Mouse (Mus musculus) ES-E14 (cell line): ENCODE measurements at regions not wholly inside any gene's neighbourhood (a gene's known extent, or its start where the extent isn't known, plus 50 kb on each side); places are given as distances from the start of the nearest gene placed in this dataset.

ENCODE experiments used
- DNase-seq: peaks from one replicate; pipeline ENCODE4 v3.0.0-alpha.2; 2013; ENCODE audit warnings: low read depth, low spot score
- H3K27ac ChIP-seq: 2 replicates; pipeline ENCODE4 v1.5.1; 2012; ENCODE audit warnings: low read depth, mild to moderate bottlenecking, low read length, moderate library complexity, mixed read lengths; ENCODE audit not compliant: poor library complexity, insufficient read depth, severe bottlenecking
- H3K36me3 ChIP-seq: 2 replicates; pipeline ENCODE4 v1.6.1; 2012; ENCODE audit warnings: mild to moderate bottlenecking, low read length, moderate library complexity, mixed read lengths; ENCODE audit not compliant: control insufficient read depth, poor library complexity, insufficient read depth, severe bottlenecking
- H3K4me1 ChIP-seq, 2 experiments: fragments of 150-350 bp in 1 of 2; sonication (generic) in 1 of 2; 2 replicates each; pipeline ENCODE4 v1.6.1; 2012; ENCODE audit warnings: low read length in 2 of 2, mild to moderate bottlenecking in 1 of 2, mixed read lengths in 1 of 2; ENCODE audit not compliant: control insufficient read depth in 2 of 2, insufficient read depth in 2 of 2, poor library complexity in 1 of 2
- H3K4me3 ChIP-seq, 2 experiments: fragments of 150-350 bp in 1 of 2; sonication (generic) in 1 of 2; 2 replicates each; pipeline ENCODE4 v1.5.1; 2012; ENCODE audit warnings: low read length in 2 of 2, low read depth in 1 of 2, mild to moderate bottlenecking in 1 of 2, mixed read lengths in 1 of 2; ENCODE audit not compliant: insufficient read depth in 1 of 2, poor library complexity in 1 of 2, severe bottlenecking in 1 of 2
- H3K9ac ChIP-seq: 2 replicates; pipeline ENCODE4 v1.6.1; 2012; ENCODE audit warnings: low read depth, mild to moderate bottlenecking, low read length, mixed read lengths; ENCODE audit not compliant: poor library complexity, insufficient read depth, severe bottlenecking
- H3K9me3 ChIP-seq: fragments of 150-350 bp; sonication (generic); 2 replicates; pipeline ENCODE4 v1.6.1; 2012; ENCODE audit warnings: low read depth, mild to moderate bottlenecking, low read length; ENCODE audit not compliant: control insufficient read depth, insufficient read depth
- CHD2 ChIP-seq: IDR thresholded peaks from 2 replicates; pipeline ENCODE4 v1.6.1; 2014; ENCODE audit warnings: mild to moderate bottlenecking, low read depth, low read length, inconsistent platforms
- HCFC1 ChIP-seq: IDR thresholded peaks from 2 replicates; pipeline ENCODE4 v1.6.1; 2012; ENCODE audit warnings: low read length, inconsistent platforms, borderline replicate concordance; ENCODE audit not compliant: insufficient read depth
- MAFK ChIP-seq: IDR thresholded peaks from 2 replicates; pipeline ENCODE4 v1.6.1; 2014; ENCODE audit warnings: mild to moderate bottlenecking, low read depth, low read length, inconsistent platforms; ENCODE audit not compliant: insufficient read depth
- ZC3H11A ChIP-seq: IDR thresholded peaks from 2 replicates; pipeline ENCODE4 v1.6.1; 2012; ENCODE audit warnings: low read depth, mild to moderate bottlenecking, inconsistent platforms, low read length, borderline replicate concordance
- ZNF384 ChIP-seq: IDR thresholded peaks from 2 replicates; pipeline ENCODE4 v1.6.1; 2012; ENCODE audit warnings: low read depth, low read length, inconsistent platforms
- in situ Hi-C, 2 experiments: fragments of 600-800 bp; cut with MboI; formaldehyde crosslinking; loops; one replicate each; pipeline ENCODE4 v1.15.1; 2025; ENCODE audit warnings: low sequenced_read_pairs in 2 of 2, inconsistent platforms in 1 of 2; ENCODE audit not compliant: unreplicated experiment in 2 of 2

DNA sequence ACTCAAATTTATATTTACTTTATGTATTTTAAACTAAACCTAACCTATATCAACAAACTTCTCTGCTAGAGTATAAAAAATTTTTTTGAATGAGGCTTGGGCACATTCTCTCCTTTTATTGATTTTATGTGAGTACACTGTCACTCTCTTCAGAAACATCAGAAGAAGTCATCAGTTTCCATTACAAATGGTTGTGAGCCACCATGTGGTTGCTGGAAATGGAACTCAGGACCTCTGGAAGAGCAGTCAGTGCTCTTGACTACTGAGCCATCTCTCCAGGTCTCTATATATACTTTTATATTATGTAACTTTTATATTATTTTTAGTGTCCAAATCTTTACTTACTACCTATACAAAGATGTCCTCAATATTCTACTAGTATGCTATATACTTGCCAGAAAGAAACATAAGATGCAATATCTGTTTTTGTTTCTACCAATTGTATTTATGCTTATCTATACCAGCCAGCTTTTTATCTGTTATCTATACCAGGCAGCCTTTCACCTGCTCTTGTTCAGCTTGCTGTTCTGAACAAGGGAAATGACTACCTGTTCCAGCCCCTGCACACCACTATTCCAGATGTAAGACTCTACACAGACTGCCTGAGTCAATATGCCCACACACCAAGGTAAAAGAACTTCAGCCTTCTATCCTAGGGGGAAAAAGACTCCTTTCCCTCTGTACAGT, 891.5 kb downstream of the Stpg2 start:
- Histone ChIP-seq H3K9ac (no peak overlapping the region), H3K4me1 (no peaks in the 10 kb centered on the region), H3K4me3 (no peak overlapping the region), H3K9me3 (no peaks in the 10 kb centered on the region), H3K27ac (no peak overlapping the region), H3K36me3 (no peaks in the 10 kb centered on the region)
- in situ Hi-C loops, result no loop called here
- DNase-seq, result no peak
- TF ChIP-seq MAFK, result no peak
- no peak for TF ChIP-seq ZC3H11A
- TF ChIP-seq CHD2, result no peak
- TF ChIP-seq HCFC1, result no peak
- no peak for TF ChIP-seq ZNF384

DNA sequence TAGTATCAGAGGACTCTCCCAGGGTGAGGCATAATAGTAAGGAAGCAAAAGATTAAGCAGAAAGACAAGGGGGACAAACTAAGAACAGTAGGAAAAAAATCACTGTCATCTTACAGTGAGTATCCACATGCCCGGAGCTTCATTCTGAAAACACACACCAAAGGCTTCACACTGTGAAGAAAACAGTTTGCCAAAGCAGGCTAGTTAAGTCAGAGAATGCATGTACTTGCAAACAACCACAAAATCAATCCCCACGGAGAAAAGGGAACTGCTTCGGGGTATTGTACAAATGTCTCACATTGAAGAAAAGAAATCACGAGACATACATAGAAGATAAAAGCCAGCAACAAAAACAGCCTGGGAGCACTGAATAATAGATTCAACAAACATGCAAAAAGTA, 903.9 kb downstream of the Stpg2 start:
- H3K9me3 ChIP-seq, result no peaks in the 10 kb centered on the region
- no peak overlapping the region for H3K4me3 ChIP-seq
- no peak overlapping the region for H3K9ac ChIP-seq
- no peaks in the 10 kb centered on the region for H3K36me3 ChIP-seq
- no peaks in the 10 kb centered on the region for H3K4me1 ChIP-seq
- in situ Hi-C loops, result no loop called here
- DNase-seq, result no peak
- TF ChIP-seq HCFC1, result no peak
- TF ChIP-seq ZC3H11A, result no peak
- no peak for TF ChIP-seq MAFK
- TF ChIP-seq CHD2, result no peak
- TF ChIP-seq ZNF384, result no peak
- no peak overlapping the region for H3K27ac ChIP-seq

DNA sequence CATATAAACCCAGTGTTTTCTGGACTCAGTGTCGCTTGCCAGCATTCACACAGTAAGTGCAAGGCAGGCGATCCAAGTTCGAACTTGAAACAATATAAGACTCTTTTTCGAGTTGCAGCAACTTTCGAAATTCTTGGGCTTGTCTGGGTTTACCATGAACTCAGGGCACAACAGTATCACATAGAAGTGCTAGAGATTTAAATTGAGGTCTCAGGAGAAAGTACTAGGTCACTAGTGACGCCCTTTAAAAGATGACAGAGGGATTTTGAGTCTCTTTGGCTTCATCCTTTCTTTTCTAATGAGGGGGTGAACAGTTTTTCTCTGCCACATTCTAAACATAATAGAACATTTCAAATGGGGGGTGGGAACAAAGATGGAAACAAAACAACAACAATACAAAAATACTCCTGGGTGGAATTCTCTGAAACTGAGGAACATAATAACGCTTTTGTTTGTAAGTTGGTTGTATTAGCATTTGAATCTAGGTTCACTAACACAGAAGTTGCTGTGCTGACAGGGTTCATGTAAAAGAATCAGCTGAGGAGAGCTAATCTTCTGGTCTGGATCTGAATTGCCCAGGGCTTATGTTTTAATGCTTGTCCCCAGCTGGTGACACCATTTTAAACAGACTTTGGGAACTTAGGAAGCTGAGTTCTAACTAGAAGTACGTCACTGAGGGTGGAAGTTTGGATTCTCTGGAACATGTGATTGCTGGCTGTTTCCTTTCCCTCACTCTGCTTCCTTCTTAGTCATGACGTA, 906.1 kb downstream of the Stpg2 start:
- Histone ChIP-seq H3K4me3 (no peak overlapping the region), H3K4me1 (no peaks in the 10 kb centered on the region), H3K9me3 (no peaks in the 10 kb centered on the region), H3K27ac (no peak overlapping the region), H3K9ac (no peak overlapping the region), H3K36me3 (no peaks in the 10 kb centered on the region)
- no peak for DNase-seq
- TF ChIP-seq ZC3H11A (no peak), MAFK (no peak), HCFC1 (no peak), CHD2 (no peak), ZNF384 (no peak)
- in situ Hi-C loops, result no loop called here

- no peak overlapping the region for H3K9ac ChIP-seq
- no peaks in the 10 kb centered on the region for H3K36me3 ChIP-seq
- H3K27ac ChIP-seq, result no peak overlapping the region
- H3K4me3 ChIP-seq, result no peak overlapping the region
- no peaks in the 10 kb centered on the region for H3K4me1 ChIP-seq
- in situ Hi-C loops, result no loop called here
- TF ChIP-seq HCFC1, result no peak
- no peak for TF ChIP-seq ZC3H11A
- TF ChIP-seq ZNF384, result no peak
- no peak for TF ChIP-seq MAFK
- no peak for TF ChIP-seq CHD2
- peak; percentile 16 for DNase-seq
- H3K9me3 ChIP-seq, result no peaks in the 10 kb centered on the region; the same call in 1 of the 2 replicates
These were observed 909.6 kb downstream of the Stpg2 start for GRCm38 (mm10) chr3:140115116-140115515.
